Mouse (Mus musculus) liver, embryonic 16.5 days (tissue): ENCODE results near the gene Kpna7. TPM values are rescaled to one million over a fixed set of nuclear protein-coding genes. Genes with fewer than 3 reads are reported as not detected.

Source experiments
- ATAC-seq: fragments of 200-750 bp; cut with Nextera tagmentation; 2 replicates; pipeline ENCODE4 v1.8.0; 2017; ENCODE audit warnings: low read depth, mild to moderate bottlenecking, moderate number of reproducible peaks, moderate library complexity
- H3K27ac ChIP-seq: fragments of 300-500 bp; sonication (generic); 2 replicates; pipeline ENCODE4 v1.5.1; 2014; ENCODE audit warnings: mild to moderate bottlenecking, low read length
- H3K27me3 ChIP-seq: fragments of 300-500 bp; sonication (generic); 2 replicates; pipeline ENCODE4 v1.6.1; 2014; ENCODE audit warnings: low read depth, low read length, mixed read lengths; ENCODE audit not compliant: control insufficient read depth, insufficient read depth
- H3K36me3 ChIP-seq: fragments of 300-500 bp; sonication (generic); 2 replicates; pipeline ENCODE4 v1.6.1; 2014; ENCODE audit warnings: mild to moderate bottlenecking; ENCODE audit not compliant: control insufficient read depth, insufficient read depth
- H3K4me1 ChIP-seq: fragments of 300-500 bp; sonication (generic); 2 replicates; pipeline ENCODE4 v1.6.1; 2014; ENCODE audit warnings: low read depth, low read length, mixed read lengths; ENCODE audit not compliant: control insufficient read depth
- H3K4me2 ChIP-seq: fragments of 300-500 bp; sonication (generic); 2 replicates; pipeline ENCODE4 v1.6.1; 2014; ENCODE audit warnings: low read depth, low read length, mixed read lengths
- H3K4me3 ChIP-seq: fragments of 300-500 bp; sonication (generic); 2 replicates; pipeline ENCODE4 v1.5.1; 2014; ENCODE audit warnings: low read depth, mild to moderate bottlenecking, low read length
- H3K9ac ChIP-seq: fragments of 300-500 bp; sonication (generic); 2 replicates; pipeline ENCODE4 v1.6.1; 2014; ENCODE audit warnings: low read depth, low read length
- H3K9me3 ChIP-seq: fragments of 300-500 bp; sonication (generic); replicated peaks from 2 replicates; pipeline ENCODE4 v1.6.1; 2016; ENCODE audit warnings: low read length; ENCODE audit not compliant: control insufficient read depth
- WGBS: fragments of 180-500 bp; shearing (Covaris S2); extraction: QIAGEN DNeasy Blood & Tissue Kit; methylation state at CpG from one replicate; pipeline ENCODE4 v1.1.7; 2014; ENCODE audit not compliant: insufficient replicate concordance; 5-methylcytosine and 5-hydroxymethylcytosine counted together
- polyA plus RNA-seq: library from polyadenylated mRNA; unstranded; fragments of >200 nt; fragmentation: Nextera tagmentation; extraction: Ambion mirVana; gene quantifications from 2 replicates; pipeline ENCODE4 v1.2.1, GENCODE M21; 2015

Kpna7 gene
- polyA plus RNA-seq, 1 experiment from 2014 or later: 0.17 TPM

- WGBS: 38% methylated on average over 2 of the region's 2 CpGs
- no peak overlapping the region for H3K4me2 ChIP-seq
- no peak overlapping the region for H3K27ac ChIP-seq
- no peaks in the 10 kb centered on the region for H3K9me3 ChIP-seq
- H3K4me3 ChIP-seq: no peak overlapping the region
- no peak overlapping the region for H3K9ac ChIP-seq
- no peaks in the 10 kb centered on the region for H3K36me3 ChIP-seq
- no peak for ATAC-seq
- no peaks in the 10 kb centered on the region for H3K4me1 ChIP-seq
- H3K27me3 ChIP-seq: no peaks in the 10 kb centered on the region
Measured at GRCm38 (mm10) chr5:144998491-144998890, 85.3 kb downstream of the Kpna7 start.

GRCm38 (mm10) chr5:144990481-144990880, 93.3 kb downstream of the Kpna7 start:
- Histone ChIP-seq H3K27ac (no peak overlapping the region), H3K9me3 (no peaks in the 10 kb centered on the region), H3K4me1 (no peaks in the 10 kb centered on the region), H3K27me3 (no peaks in the 10 kb centered on the region), H3K4me3 (no peak overlapping the region), H3K9ac (no peak overlapping the region), H3K4me2 (no peak overlapping the region), H3K36me3 (no peaks in the 10 kb centered on the region)
- no peak for ATAC-seq
- WGBS: 66% methylated on average over 5 of the region's 5 CpGs

DNA sequence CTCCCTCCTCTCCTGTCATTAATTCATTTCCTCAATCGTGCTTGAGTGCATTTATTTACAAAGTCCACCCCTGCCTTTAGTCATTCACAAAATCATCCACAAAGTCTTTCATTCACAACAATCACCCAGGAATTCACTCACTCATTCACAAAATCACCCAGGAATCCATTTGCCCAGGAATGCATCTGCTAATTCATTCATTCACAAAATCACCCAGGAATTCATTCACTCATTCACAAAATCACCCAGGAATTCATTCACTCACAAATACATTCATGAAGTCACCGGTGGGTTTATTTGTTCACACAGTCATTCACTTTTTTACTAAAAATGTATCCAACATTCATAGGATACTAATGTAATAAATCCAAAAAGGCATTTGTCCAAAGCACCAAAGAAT, 93.8 kb downstream of the Kpna7 start:
- Histone ChIP-seq H3K36me3 (no peaks in the 10 kb centered on the region), H3K4me1 (no peaks in the 10 kb centered on the region), H3K4me3 (no peak overlapping the region), H3K9ac (no peak overlapping the region), H3K9me3 (no peaks in the 10 kb centered on the region), H3K4me2 (no peak overlapping the region), H3K27ac (no peak overlapping the region), H3K27me3 (no peaks in the 10 kb centered on the region)
- 50% methylated on average over 2 of the region's 2 CpGs for whole genome bisulfite sequencing
- no peak for ATAC-seq

GRCm38 (mm10) chr5:144989061-144989405, 94.8 kb downstream of the Kpna7 start:
- no peak overlapping the region for H3K4me3 ChIP-seq
- WGBS: 78% methylated on average over 4 of the region's 4 CpGs
- H3K9ac ChIP-seq: no peak overlapping the region
- ATAC-seq: no peak
- H3K9me3 ChIP-seq: no peaks in the 10 kb centered on the region
- H3K4me1 ChIP-seq: no peaks in the 10 kb centered on the region
- no peak overlapping the region for H3K4me2 ChIP-seq
- H3K27ac ChIP-seq: no peak overlapping the region
- no peaks in the 10 kb centered on the region for H3K27me3 ChIP-seq
- H3K36me3 ChIP-seq: no peaks in the 10 kb centered on the region

GRCm38 (mm10) chr5:144988340-144989060, 95.3 kb downstream of the Kpna7 start:
- ATAC-seq: peak; percentile 21; the same call in 1 of the 2 replicates
- Histone ChIP-seq H3K9me3 (no peaks in the 10 kb centered on the region), H3K4me3 (no peak overlapping the region), H3K9ac (no peak overlapping the region), H3K27ac (no peak overlapping the region), H3K4me1 (no peaks in the 10 kb centered on the region), H3K36me3 (no peaks in the 10 kb centered on the region), H3K27me3 (no peaks in the 10 kb centered on the region), H3K4me2 (no peak overlapping the region)
- 39% methylated on average over 9 of the region's 9 CpGs for WGBS

- Histone ChIP-seq H3K9ac (no peak overlapping the region), H3K4me2 (no peak overlapping the region), H3K27me3 (no peaks in the 10 kb centered on the region), H3K4me1 (no peaks in the 10 kb centered on the region), H3K9me3 (no peaks in the 10 kb centered on the region; the same call in 1 of the 2 replicates), H3K36me3 (no peaks in the 10 kb centered on the region), H3K4me3 (no peak overlapping the region), H3K27ac (no peak overlapping the region)
- ATAC-seq: no peak
- 75% methylated on average over 13 of the region's 13 CpGs for WGBS
Measured at GRCm38 (mm10) chr5:144987561-144987960, 96.3 kb downstream of the Kpna7 start.

DNA sequence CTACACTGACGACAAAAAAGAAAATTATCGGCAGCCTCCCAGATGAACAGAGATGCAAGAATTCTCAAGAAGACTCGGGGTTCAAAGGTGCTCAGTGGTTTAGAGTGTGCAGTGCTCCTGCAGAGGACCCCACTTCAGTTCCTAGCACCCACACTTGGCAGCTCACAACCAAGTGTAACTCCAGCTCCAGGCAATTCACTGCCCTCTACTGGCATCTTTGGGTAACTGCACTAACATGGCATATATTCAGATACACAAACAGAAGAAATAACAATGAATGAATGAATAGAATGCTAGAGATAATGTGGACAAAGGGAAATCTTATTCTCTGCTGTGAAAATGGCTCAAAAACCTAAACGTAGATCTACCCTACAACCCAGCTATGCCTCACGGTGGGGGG, 99.0 kb downstream of the Kpna7 start:
- H3K4me1 ChIP-seq: no peaks in the 10 kb centered on the region
- no peak for ATAC-seq
- H3K9me3 ChIP-seq: no peaks in the 10 kb centered on the region; the same call in 1 of the 2 replicates
- no peaks in the 10 kb centered on the region for H3K36me3 ChIP-seq
- 79% methylated on average over 5 of the region's 5 CpGs for WGBS
- no peak overlapping the region for H3K4me2 ChIP-seq
- H3K27me3 ChIP-seq: no peaks in the 10 kb centered on the region
- no peak overlapping the region for H3K9ac ChIP-seq
- H3K4me3 ChIP-seq: no peak overlapping the region
- H3K27ac ChIP-seq: no peak overlapping the region

DNA sequence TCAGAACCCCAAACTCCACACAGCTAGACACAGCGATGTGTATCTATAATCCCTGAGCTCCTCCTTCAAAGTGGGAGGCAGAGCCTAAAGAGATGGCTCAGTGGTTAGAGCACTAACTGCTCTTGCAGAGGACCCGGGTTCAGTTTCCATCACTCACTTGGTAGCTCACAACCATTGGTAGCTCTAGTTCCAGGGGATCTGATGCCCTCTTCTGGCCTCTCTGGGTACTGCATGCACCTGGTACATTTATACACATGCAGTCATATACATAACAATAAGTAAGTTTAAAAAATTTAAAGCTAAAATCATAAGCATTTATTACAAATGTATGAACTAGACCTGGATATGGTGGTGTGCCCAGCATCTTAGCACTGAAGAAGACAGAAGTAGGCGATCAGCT, 100.6 kb downstream of the Kpna7 start:
- H3K27ac ChIP-seq: no peak overlapping the region
- no peak overlapping the region for H3K4me2 ChIP-seq
- no peaks in the 10 kb centered on the region for H3K27me3 ChIP-seq
- 71% methylated on average over 3 of the region's 3 CpGs for whole genome bisulfite sequencing
- no peak overlapping the region for H3K9ac ChIP-seq
- no peaks in the 10 kb centered on the region for H3K4me1 ChIP-seq
- no peak for ATAC-seq
- H3K4me3 ChIP-seq: no peak overlapping the region
- H3K36me3 ChIP-seq: no peaks in the 10 kb centered on the region
- H3K9me3 ChIP-seq: no peaks in the 10 kb centered on the region; the same call in 1 of the 2 replicates

DNA sequence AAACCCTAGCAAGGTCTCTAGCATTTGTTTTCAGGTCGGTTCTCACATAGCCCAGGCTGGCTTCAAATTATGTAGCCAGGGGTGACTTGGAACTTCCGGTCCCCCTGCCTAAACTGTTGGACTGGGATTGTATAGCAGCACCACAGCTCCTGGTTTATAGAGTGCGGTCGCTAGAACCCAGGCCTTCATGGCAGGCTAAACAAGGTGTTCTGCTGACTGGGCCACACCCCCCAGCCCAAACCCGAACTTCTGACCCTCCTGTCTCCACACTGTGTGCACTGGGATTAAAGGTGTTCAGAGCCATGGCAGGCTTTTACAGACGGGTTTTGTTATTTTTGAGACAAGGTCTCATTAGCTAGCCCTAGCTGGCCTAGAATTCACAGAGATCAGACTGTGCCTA, 104.7 kb downstream of the Kpna7 start:
- H3K27ac ChIP-seq: no peak overlapping the region
- 57% methylated on average over 6 of the region's 6 CpGs for WGBS
- H3K27me3 ChIP-seq: no peaks in the 10 kb centered on the region
- H3K9ac ChIP-seq: no peak overlapping the region
- no peak overlapping the region for H3K4me2 ChIP-seq
- no peaks in the 10 kb centered on the region; the same call in 1 of the 2 replicates for H3K9me3 ChIP-seq
- no peaks in the 10 kb centered on the region for H3K36me3 ChIP-seq
- H3K4me1 ChIP-seq: no peaks in the 10 kb centered on the region
- ATAC-seq: no peak
- H3K4me3 ChIP-seq: no peak overlapping the region
